Mouse (Mus musculus): ENCODE measurements around the gene Gm14408. TPM values are rescaled to one million over a fixed set of nuclear protein-coding genes. Genes with fewer than 3 reads are reported as not detected.
A peak's percentile ranks its signal among the peaks of the same experiment; 100 is the strongest.
"Not testable (repeated sequence)": the region's sequence is repeated elsewhere in the genome, so short reads cannot be mapped to it uniquely, and the experiment has no call there.

Gm14408 gene
- not detected in 2 replicates for polyA plus RNA-seq (2012; rRNA removed)

GRCm38 (mm10) chr2:176830840-176831239, at the start of gene Gm14408:
Gm14408 (plus strand) TSS chr2:176831140.
- not testable (repeated sequence) for H3K4me1 ChIP-seq (ENCODE audit: control insufficient read depth, insufficient read depth, low read length); H3K27me3 ChIP-seq (ENCODE audit: control insufficient read depth, insufficient read depth, low read length); H3K36me3 ChIP-seq (ENCODE audit: control insufficient read depth, insufficient read depth, low read length); H3K4me3 ChIP-seq (ENCODE audit: control insufficient read depth, low read depth, low read length); H3K27ac ChIP-seq (ENCODE audit: control insufficient read depth, insufficient read depth, low read depth, low read length)

- H3K27ac ChIP-seq (ENCODE audit: control insufficient read depth, insufficient read depth, low read depth, low read length); H3K36me3 ChIP-seq (ENCODE audit: control insufficient read depth, insufficient read depth, low read length); H3K4me1 ChIP-seq (ENCODE audit: control insufficient read depth, insufficient read depth, low read length); H3K27me3 ChIP-seq (ENCODE audit: control insufficient read depth, insufficient read depth, low read length): not testable (repeated sequence)
- H3K4me3 ChIP-seq (ENCODE audit: control insufficient read depth, low read depth, low read length), result peak within 1 kb of the TSS; percentile 67
Measured at GRCm38 (mm10) chr2:176798312-176798711, 32.6 kb upstream of the Gm14408 start, which contains the start of gene Gm14295. Gm14295 (plus strand) TSS chr2:176798612.

GRCm38 (mm10) chr2:176798785-176799184, 32.2 kb upstream of the Gm14408 start:
- peak overlapping the region; percentile 67 for H3K4me3 ChIP-seq (ENCODE audit: control insufficient read depth, low read depth, low read length)
- not testable (repeated sequence) for H3K4me1 ChIP-seq (ENCODE audit: control insufficient read depth, insufficient read depth, low read length); H3K36me3 ChIP-seq (ENCODE audit: control insufficient read depth, insufficient read depth, low read length); H3K27me3 ChIP-seq (ENCODE audit: control insufficient read depth, insufficient read depth, low read length); H3K27ac ChIP-seq (ENCODE audit: control insufficient read depth, insufficient read depth, low read depth, low read length)

Other genes starting within 250 kb of the Gm14408 start
- gene Gm14308, start 194.8 kb upstream of the Gm14408 start, polyA plus RNA-seq (2012; rRNA removed), result 0.30 TPM in 1 of 2 replicates, not detected in the other
- 0.75 and 1.5 TPM in 2 replicates for gene Zfp973, start 160.6 kb upstream of the Gm14408 start, polyA plus RNA-seq (2012; rRNA removed)
- gene Gm14305, start 122.8 kb upstream of the Gm14408 start, polyA plus RNA-seq (2012; rRNA removed), result 0.78 TPM in 2 replicates
- 3.2 and 4.2 TPM in 2 replicates for gene Gm14295, start 32.5 kb upstream of the Gm14408 start, polyA plus RNA-seq (2012; rRNA removed)
- gene Gm14296, start 96.7 kb downstream of the Gm14408 start, polyA plus RNA-seq (2012; rRNA removed), result 0.37 and 0.38 TPM in 2 replicates
- 2.9 and 3.7 TPM in 2 replicates for gene Gm14419, start 169.8 kb downstream of the Gm14408 start, polyA plus RNA-seq (2012; rRNA removed)
- not detected in 2 replicates for gene Gm14401, start 243.2 kb downstream of the Gm14408 start, polyA plus RNA-seq (2012; rRNA removed)